Mouse (Mus musculus) MEL (cell line): Measurements from ENCODE around the gene Slain2.

Experiments used
- CTCF ChIP-seq, 3 experiments: IDR thresholded peaks in 2 of 3; conservative IDR thresholded peaks in 1 of 3; 2 replicates each; pipeline ENCODE4 v1.5.1; 2011 to 2012; ENCODE audit warnings: low read length in 3 of 3, low read depth in 2 of 3, mild to moderate bottlenecking in 2 of 3, improper control_type of control experiment in 1 of 3, inconsistent platforms in 1 of 3, mixed read lengths in 1 of 3, moderate library complexity in 1 of 3; ENCODE audit not compliant: control insufficient read depth in 1 of 3, insufficient read depth in 1 of 3, poor library complexity in 1 of 3, severe bottlenecking in 1 of 3
- EP300 ChIP-seq, 2 experiments: IDR thresholded peaks; 2 replicates each; pipeline ENCODE4 v1.6.1; 2011; ENCODE audit warnings: improper control_type of control experiment in 2 of 2, low read length in 2 of 2, low read depth in 1 of 2, mild to moderate bottlenecking in 1 of 2
- GATA1 ChIP-seq: IDR thresholded peaks from 2 replicates; pipeline ENCODE4 v1.6.1; 2011; ENCODE audit warnings: low read depth, low read length, improper control_type of control experiment
- JUND ChIP-seq: IDR thresholded peaks from 2 replicates; pipeline ENCODE4 v1.6.1; 2011; ENCODE audit warnings: low read depth, mild to moderate bottlenecking, improper control_type of control experiment, low read length
- NRF1 ChIP-seq: IDR thresholded peaks from 2 replicates; pipeline ENCODE4 v1.6.1; 2014; ENCODE audit warnings: low read depth, mild to moderate bottlenecking, inconsistent platforms, low read length, improper control_type of control experiment, moderate library complexity; ENCODE audit not compliant: poor library complexity, insufficient read depth, severe bottlenecking
- SIN3A ChIP-seq: IDR thresholded peaks from 2 replicates; pipeline ENCODE4 v1.6.1; 2012; ENCODE audit warnings: low read length, improper control_type of control experiment, inconsistent platforms

- no peak for TF ChIP-seq GATA1
- no peak for TF ChIP-seq JUND
- no peak for TF ChIP-seq EP300 (IDR thresholded peaks at IDR 0.05; ENCODE audit: low read depth in 1 of 2, low read length in 2 of 2)
- TF ChIP-seq NRF1 = no peak
- TF ChIP-seq CTCF (IDR thresholded peaks at IDR 0.05 in 2 of 3, conservative IDR thresholded peaks at IDR 0.05 in 1 of 3; ENCODE audit: control insufficient read depth in 1 of 3, insufficient read depth in 1 of 3, low read depth in 2 of 3, low read length in 3 of 3, poor library complexity in 1 of 3, severe bottlenecking in 1 of 3) = no peak
- TF ChIP-seq SIN3A = no peak
Observed at GRCm38 (mm10) chr5:72902876-72903516, 11.1 kb upstream of the Slain2 start.
